Mouse (Mus musculus) midbrain, embryonic 10.5 days (tissue): Measurements from ENCODE around the gene Nenf. TPM values are rescaled to one million over a fixed set of nuclear protein-coding genes. Genes with fewer than 3 reads are reported as not detected.

Experiments used
- DNase-seq: peaks from one replicate; pipeline ENCODE4 v3.0.0-alpha.2; 2017; ENCODE audit warnings: low spot score
- H3K27ac ChIP-seq: fragments of 300-500 bp; sonication (generic); replicated peaks from 2 replicates; pipeline ENCODE4 v1.5.1; 2016; ENCODE audit warnings: mild to moderate bottlenecking
- H3K27me3 ChIP-seq: fragments of 300-500 bp; sonication (generic); 2 replicates; pipeline ENCODE4 v1.6.1; 2016; ENCODE audit warnings: low read depth, mild to moderate bottlenecking; ENCODE audit not compliant: poor library complexity, severe bottlenecking
- H3K36me3 ChIP-seq: fragments of 300-500 bp; sonication (generic); 2 replicates; pipeline ENCODE4 v1.6.1; 2016; ENCODE audit warnings: mild to moderate bottlenecking, moderate library complexity
- H3K4me1 ChIP-seq: fragments of 300-500 bp; sonication (generic); 2 replicates; pipeline ENCODE4 v1.6.1; 2016
- H3K4me3 ChIP-seq: fragments of 300-500 bp; sonication (generic); 2 replicates; pipeline ENCODE4 v1.5.1; 2016; ENCODE audit warnings: mild to moderate bottlenecking, moderate library complexity
- H3K9me3 ChIP-seq: fragments of 300-500 bp; sonication (generic); replicated peaks from 2 replicates; pipeline ENCODE4 v1.6.1; 2016; ENCODE audit warnings: mild to moderate bottlenecking
- WGBS: fragments of 180-500 bp; shearing (Covaris S2); methylation state at CpG from one replicate; pipeline ENCODE4 v1.1.7; 2016; 5-methylcytosine and 5-hydroxymethylcytosine counted together
- polyA plus RNA-seq: library from polyadenylated mRNA; unstranded; fragments of >200 nt; fragmentation: Nextera tagmentation; extraction: Ambion mirVana; gene quantifications from 2 replicates; pipeline ENCODE4 v1.2.1, GENCODE M21; 2016

The Nenf gene
- polyA plus RNA-seq, 1 experiment from 2014 or later: 49.4 TPM

GRCm38 (mm10) chr1:191339876-191340275 is 21.9 kb upstream of the Nenf start:
- 88% methylated on average over 2 of the region's 2 CpGs for WGBS
- Histone ChIP-seq H3K36me3 (peaks cover 91% of the 10 kb centered on the region), H3K27ac (no peak overlapping the region), H3K27me3 (no peaks in the 10 kb centered on the region), H3K4me1 (no peaks in the 10 kb centered on the region), H3K9me3 (no peaks in the 10 kb centered on the region), H3K4me3 (no peak overlapping the region)
- DNase-seq: no peak

- Histone ChIP-seq H3K36me3 (peaks cover 88% of the 10 kb centered on the region), H3K27ac (no peak overlapping the region), H3K27me3 (no peaks in the 10 kb centered on the region), H3K9me3 (no peaks in the 10 kb centered on the region), H3K4me3 (no peak overlapping the region), H3K4me1 (no peaks in the 10 kb centered on the region)
- 84% methylated on average over 5 of the region's 5 CpGs for WGBS
- no peak for DNase-seq
Measured at GRCm38 (mm10) chr1:191334500-191334899, 16.5 kb upstream of the Nenf start.

DNA sequence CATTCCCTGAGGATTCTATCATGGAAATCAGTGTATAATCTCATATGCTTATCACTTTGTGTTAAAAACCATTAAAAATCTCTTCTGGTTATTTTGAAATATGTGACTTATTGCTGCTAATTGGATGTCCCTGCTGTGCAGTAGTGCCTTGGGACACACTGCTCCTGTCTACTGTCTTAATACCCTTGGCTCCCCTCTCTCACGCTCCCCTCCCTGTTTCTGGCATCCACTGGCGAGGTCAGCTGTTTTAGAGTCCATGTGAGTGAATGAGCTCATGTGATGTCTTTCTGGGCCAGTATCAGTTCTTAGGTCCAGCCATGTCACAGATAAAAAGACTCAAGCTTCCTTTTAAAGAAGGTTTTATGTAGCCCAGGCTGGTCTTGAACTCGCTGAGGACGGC is 12.4 kb upstream of the Nenf start:
- WGBS: 92% methylated on average over 4 of the region's 4 CpGs
- Histone ChIP-seq H3K4me1 (peaks cover 32% of the 10 kb centered on the region), H3K27ac (no peak overlapping the region), H3K9me3 (no peaks in the 10 kb centered on the region), H3K27me3 (no peaks in the 10 kb centered on the region), H3K4me3 (no peak overlapping the region), H3K36me3 (peaks cover 64% of the 10 kb centered on the region)
- no peak for DNase-seq

GRCm38 (mm10) chr1:191328019-191328441 is 10.0 kb upstream of the Nenf start:
- Histone ChIP-seq H3K36me3 (peaks cover 44% of the 10 kb centered on the region), H3K27me3 (peaks cover 9% of the 10 kb centered on the region), H3K4me3 (0 out of 2 replicates have a peak overlapping the region, but pooled peaks have one; percentile 94), H3K4me1 (peaks cover 33% of the 10 kb centered on the region), H3K9me3 (no peaks in the 10 kb centered on the region), H3K27ac (no peak overlapping the region)
- DNase-seq: no peak
- 91% methylated on average over 8 of the region's 8 CpGs for WGBS

- H3K4me1 ChIP-seq: peaks cover 33% of the 10 kb centered on the region
- peaks cover 9% of the 10 kb centered on the region for H3K27me3 ChIP-seq
- WGBS: 91% methylated on average over 8 of the region's 8 CpGs
- H3K27ac ChIP-seq: no peak overlapping the region
- peaks cover 36% of the 10 kb centered on the region for H3K36me3 ChIP-seq
- DNase-seq: no peak
- H3K4me3 ChIP-seq: peak overlapping the region; percentile 94
- no peaks in the 10 kb centered on the region for H3K9me3 ChIP-seq
Measured at GRCm38 (mm10) chr1:191327258-191327657, 9.3 kb upstream of the Nenf start.

GRCm38 (mm10) chr1:191326233-191326882 is 8.4 kb upstream of the Nenf start:
- DNase-seq: peak; percentile 69
- WGBS: 1% methylated on average over 35 of the region's 35 CpGs
- Histone ChIP-seq H3K27me3 (peaks cover 9% of the 10 kb centered on the region), H3K4me3 (peak overlapping the region; percentile 94), H3K9me3 (no peaks in the 10 kb centered on the region), H3K36me3 (peaks cover 27% of the 10 kb centered on the region), H3K27ac (peak overlapping the region; percentile 96), H3K4me1 (peaks cover 33% of the 10 kb centered on the region)

GRCm38 (mm10) chr1:191325726-191326232 is 7.8 kb upstream of the Nenf start, which contains the start of gene Tmem206:
Tmem206 (plus strand) TSS chr1:191325912.
- under 1% methylated on average over 42 of the region's 42 CpGs for WGBS
- DNase-seq: peak; percentile 96
- peak within 1 kb of the TSS; percentile 94 for H3K4me3 ChIP-seq
- peaks cover 9% of the 10 kb centered on the region for H3K27me3 ChIP-seq
- peaks cover 21% of the 10 kb centered on the region for H3K36me3 ChIP-seq
- H3K9me3 ChIP-seq: no peaks in the 10 kb centered on the region
- peak within 1 kb of the TSS; percentile 96 for H3K27ac ChIP-seq
- H3K4me1 ChIP-seq: peaks cover 33% of the 10 kb centered on the region

DNA sequence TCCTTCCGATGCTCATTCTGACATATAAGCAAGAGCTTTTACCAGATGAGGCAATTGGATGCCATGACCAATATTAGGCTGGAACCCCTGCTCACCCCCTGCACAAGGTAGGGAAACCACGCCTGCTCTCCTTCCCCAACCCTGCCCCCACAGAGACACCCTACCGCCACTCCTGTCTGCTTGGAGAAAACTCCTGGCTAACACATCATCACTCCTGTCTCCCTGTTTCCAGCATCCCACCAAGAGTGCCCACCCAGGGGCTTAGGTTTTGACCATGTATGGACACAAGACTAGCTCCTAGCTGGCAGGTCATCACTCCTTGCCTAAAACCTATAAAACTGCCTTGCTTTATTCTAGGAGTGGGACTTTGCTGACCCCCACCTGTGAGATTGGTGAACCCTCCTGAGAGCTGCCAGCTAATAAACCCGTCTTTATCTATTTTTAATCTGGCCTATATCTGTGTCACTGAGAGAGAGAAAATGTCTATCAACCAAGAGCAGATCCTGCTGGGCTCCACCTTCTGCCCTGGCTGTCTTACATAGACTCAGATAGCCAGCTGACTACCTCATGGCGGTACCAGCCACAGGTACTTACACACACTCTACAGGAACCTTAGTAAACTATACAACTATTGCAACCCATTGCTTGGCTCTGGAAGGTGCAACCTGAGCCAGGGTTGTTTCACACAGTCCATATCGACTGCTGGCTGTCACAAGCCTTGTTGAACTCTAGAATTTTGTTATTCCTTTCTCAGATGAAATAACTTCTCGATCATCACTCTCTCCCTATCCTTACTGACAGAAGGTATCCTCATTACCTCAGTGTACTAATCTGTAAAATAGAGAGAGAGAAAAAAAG is 7.0 kb upstream of the Nenf start:
- peaks cover 17% of the 10 kb centered on the region for H3K36me3 ChIP-seq
- DNase-seq: no peak
- no peaks in the 10 kb centered on the region for H3K9me3 ChIP-seq
- peaks cover 9% of the 10 kb centered on the region for H3K27me3 ChIP-seq
- WGBS: 90% methylated on average over 7 of the region's 7 CpGs
- H3K27ac ChIP-seq: peak overlapping the region; percentile 96
- peaks cover 33% of the 10 kb centered on the region for H3K4me1 ChIP-seq
- H3K4me3 ChIP-seq: peak overlapping the region; percentile 94; the same call in 1 of the 2 replicates

GRCm38 (mm10) chr1:191323381-191323780 is 5.4 kb upstream of the Nenf start:
- peaks cover 20% of the 10 kb centered on the region for H3K27me3 ChIP-seq
- H3K9me3 ChIP-seq: no peaks in the 10 kb centered on the region
- WGBS: 83% methylated on average over 3 of the region's 3 CpGs

GRCm38 (mm10) chr1:191318686-191319085 is 692 bp upstream of the Nenf start:
- Histone ChIP-seq H3K27ac (no peak overlapping the region), H3K36me3 (no peaks in the 10 kb centered on the region), H3K9me3 (no peaks in the 10 kb centered on the region), H3K4me1 (peaks cover 13% of the 10 kb centered on the region), H3K27me3 (peaks cover 13% of the 10 kb centered on the region), H3K4me3 (no peak overlapping the region)
- WGBS: 83% methylated on average over 5 of the region's 5 CpGs
- no peak for DNase-seq

More at GRCm38 (mm10) chr1:191323381-191323780, 5.4 kb upstream of the Nenf start:
- Histone ChIP-seq H3K4me1 (peaks cover 31% of the 10 kb centered on the region), H3K36me3 (peaks cover 5% of the 10 kb centered on the region; the same call in 1 of the 2 replicates), H3K27ac (no peak overlapping the region), H3K4me3 (no peak overlapping the region)
- no peak for DNase-seq

DNA sequence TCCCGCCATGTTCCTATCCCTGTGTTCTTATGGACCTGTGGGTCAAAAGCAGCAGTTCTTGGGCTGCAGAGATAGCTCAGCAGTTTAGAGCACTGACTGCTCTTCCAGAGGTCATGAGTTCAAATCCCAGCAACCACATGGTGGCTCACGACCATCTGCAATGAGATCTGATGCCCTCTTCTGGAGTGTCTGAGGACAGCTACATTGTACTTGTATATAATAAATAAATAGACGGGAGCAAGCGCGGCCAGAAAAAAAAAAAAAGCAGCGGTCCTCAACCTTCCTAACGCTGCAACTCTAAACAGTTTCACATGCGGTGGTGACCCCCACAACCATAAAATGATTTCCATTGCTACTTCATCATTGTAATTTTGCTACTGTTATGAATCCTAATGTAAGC is 1.2 kb downstream of the Nenf start:
- H3K9me3 ChIP-seq: no peaks in the 10 kb centered on the region
- peaks cover 13% of the 10 kb centered on the region for H3K27me3 ChIP-seq
- peak overlapping the region; percentile 83; the same call in 1 of the 2 replicates for H3K4me3 ChIP-seq
- whole genome bisulfite sequencing: 91% methylated on average over 8 of the region's 8 CpGs
- DNase-seq: no peak
- no peak overlapping the region for H3K27ac ChIP-seq
- H3K4me1 ChIP-seq: peaks cover 19% of the 10 kb centered on the region
- no peaks in the 10 kb centered on the region for H3K36me3 ChIP-seq

GRCm38 (mm10) chr1:191313926-191314325 is 4.1 kb downstream of the Nenf start:
- H3K27me3 ChIP-seq: peaks cover 8% of the 10 kb centered on the region
- H3K36me3 ChIP-seq: no peaks in the 10 kb centered on the region
- no peak overlapping the region for H3K4me3 ChIP-seq
- peaks cover 19% of the 10 kb centered on the region for H3K4me1 ChIP-seq
- DNase-seq: no peak
- H3K9me3 ChIP-seq: no peaks in the 10 kb centered on the region
- 86% methylated on average over 4 of the region's 4 CpGs for WGBS
- H3K27ac ChIP-seq: no peak overlapping the region
